ENCODE assay signal across 21 mouse cellular contexts in the genomic region with DNA sequence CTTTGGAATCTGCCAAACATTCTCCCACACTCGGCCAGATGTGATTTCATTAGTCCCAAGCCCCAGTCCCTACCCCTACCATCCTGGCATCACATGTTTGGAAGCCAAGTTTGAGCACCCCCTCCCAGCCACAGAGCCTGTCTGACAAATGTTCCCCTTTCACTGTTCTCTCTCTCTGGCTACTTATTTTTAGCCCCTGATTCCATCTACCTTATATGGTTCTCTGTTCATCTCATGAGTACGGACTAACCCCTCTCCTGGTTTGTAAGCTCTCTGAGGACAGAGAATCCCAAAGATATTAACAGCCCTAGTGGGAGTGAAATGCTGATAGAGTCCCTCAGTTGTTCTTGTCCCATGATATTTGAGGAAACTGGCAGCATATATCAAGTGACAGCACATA. TPM values are rescaled to one million over a fixed set of nuclear protein-coding genes. Genes with fewer than 3 reads are reported as not detected.
DNase-seq lines count a peak whose midpoint lies in the region; ATAC-seq and TF ChIP-seq lines count a peak whose summit lies in the region.
"Had no signal": no experiment of that assay in that cellular context is flagged by ENCODE, and none has a peak within 500 bp of the region (broad histone marks: within the 10 kb centered on the region; RNA-seq: fewer than 3 reads in every experiment).

No protein-coding gene starts in this region.

- peaks cover 16% of the 10 kb centered on the region for H3K4me1 ChIP-seq in heart, adult 2 months (ENCODE audit: control insufficient read depth, insufficient read depth, low read length)
- peaks cover 21 to 98% of the 10 kb centered on the region in 2 experiments for H3K4me1 ChIP-seq in CH12.LX (ENCODE audit: control insufficient read depth in 1 of 2, insufficient read depth in 2 of 2)
- peaks cover 60% of the 10 kb centered on the region for H3K4me1 ChIP-seq in heart, embryonic 12.5 days (replicated peaks)
- H3K4me1 ChIP-seq in forebrain, embryonic 15.5 days, result no peaks in the 10 kb centered on the region
- H3K4me1 ChIP-seq: forebrain, embryonic 12.5 days; liver, embryonic 15.5 days; midbrain, embryonic 13.5 days had no signal

- no peak for DNase-seq in heart, adult 2 months
- DNase-seq in heart, postnatal 25 days (ENCODE audit: low spot score), result no peak
- DNase-seq in CH12.LX (ENCODE audit: extremely low read depth), result no peak
- peak; percentile 21 for DNase-seq in layer of hippocampus, adult 9-10 months (ENCODE audit: low spot score)
- DNase-seq in testis, postnatal 14 days (ENCODE audit: low spot score), result no peak
- DNase-seq: adrenal gland, postnatal 36 days; cerebellum, adult 8-10 months; gastrocnemius, postnatal 36 days; kidney, adult 11 months; lung, postnatal 10 days; right cerebral cortex, postnatal 25 days; thymus, postnatal 14 days had no signal

- ATAC-seq in heart, embryonic 12.5 days (ENCODE audit: insufficient number of reproducible peaks, low FRiP score), result peak; percentile 46; the same call in 1 of the 2 replicates
- no peak for ATAC-seq in inflammation-experienced regulatory T-cells, adult 6 months
- ATAC-seq in forebrain, embryonic 15.5 days (replicated peaks), result no peak
- ATAC-seq: hindbrain, postnatal 0 days; midbrain, embryonic 13.5 days had no signal

- H3K36me3 ChIP-seq in heart, adult 2 months (ENCODE audit: control insufficient read depth, insufficient read depth, low read length), result peaks cover 27% of the 10 kb centered on the region
- peaks cover 0 to 25% of the 10 kb centered on the region in 2 experiments for H3K36me3 ChIP-seq in CH12.LX (replicated peaks in 1 of 2; ENCODE audit: control insufficient read depth in 1 of 2, insufficient read depth in 1 of 2, low read length in 1 of 2)
- H3K36me3 ChIP-seq in heart, embryonic 12.5 days, result peaks cover 5% of the 10 kb centered on the region; the same call in 1 of the 2 replicates
- H3K36me3 ChIP-seq in forebrain, embryonic 15.5 days, result no peaks in the 10 kb centered on the region
- H3K36me3 ChIP-seq: forebrain, embryonic 12.5 days; limb, embryonic 15.5 days; liver, embryonic 15.5 days; midbrain, embryonic 13.5 days had no signal

- in situ Hi-C loops in CH12.LX (cut with MboI; ENCODE audit: low pct_ligation_motif_present, low pct_unique_long_range_greater_than_20kb, low sequenced_read_pairs), result no loop called here

- H3K4me2 ChIP-seq in CH12.LX (ENCODE audit: insufficient read depth, low read depth, poor library complexity, severe bottlenecking), result no peak overlapping the region
- H3K4me2 ChIP-seq in heart, embryonic 12.5 days, result no peak overlapping the region
- H3K4me2 ChIP-seq in forebrain, embryonic 15.5 days (replicated peaks), result no peak overlapping the region
- H3K4me2 ChIP-seq: forebrain, embryonic 12.5 days; limb, embryonic 15.5 days; liver, embryonic 15.5 days; midbrain, embryonic 13.5 days had no signal

- no peak for TF ChIP-seq RAD21 in CH12.LX (IDR thresholded peaks at IDR 0.05; ENCODE audit: low read depth, low read length)

- H3K79me2 ChIP-seq in heart, adult 2 months (replicated peaks; ENCODE audit: control insufficient read depth, insufficient read depth, low read length), result no peaks in the 10 kb centered on the region
- H3K79me2 ChIP-seq in CH12.LX (replicated peaks; ENCODE audit: control insufficient read depth, extremely low read depth, insufficient read depth, poor library complexity, severe bottlenecking), result no peaks in the 10 kb centered on the region

- H3K27ac ChIP-seq in heart, adult 2 months, result peak overlapping the region; percentile 68
- H3K27ac ChIP-seq in CH12.LX (ENCODE audit: insufficient read depth, low read depth), result no peak overlapping the region
- peak overlapping the region; percentile 98 for H3K27ac ChIP-seq in heart, embryonic 12.5 days (ENCODE audit: poor library complexity, severe bottlenecking)
- H3K27ac ChIP-seq in forebrain, embryonic 15.5 days (replicated peaks), result no peak overlapping the region
- H3K27ac ChIP-seq: forebrain, embryonic 12.5 days; hindbrain, postnatal 0 days; limb, embryonic 15.5 days; liver, embryonic 15.5 days; midbrain, embryonic 13.5 days; stomach, postnatal 0 days had no signal

- dilution Hi-C loops in CH12.LX (cut with MboI; ENCODE audit: extremely low pct_ligation_motif_present, extremely low pct_unique_long_range_greater_than_20kb, low sequenced_read_pairs), result no loop called here

- no peaks in the 10 kb centered on the region for H3K27me3 ChIP-seq in heart, adult 2 months (ENCODE audit: control insufficient read depth, insufficient read depth, low read length)
- no peaks in the 10 kb centered on the region for H3K27me3 ChIP-seq in CH12.LX (replicated peaks)
- no peaks in the 10 kb centered on the region for H3K27me3 ChIP-seq in heart, embryonic 12.5 days (replicated peaks)
- no peaks in the 10 kb centered on the region for H3K27me3 ChIP-seq in forebrain, embryonic 15.5 days
- H3K27me3 ChIP-seq: forebrain, embryonic 12.5 days; limb, embryonic 15.5 days; liver, embryonic 15.5 days; midbrain, embryonic 13.5 days had no signal

- no peak for TF ChIP-seq POLR2A in heart, adult 2 months (IDR thresholded peaks at IDR 0.05; ENCODE audit: insufficient read depth, low read depth, low read length)
- no peak for TF ChIP-seq POLR2A in CH12.LX (IDR thresholded peaks at IDR 0.05; ENCODE audit: low read depth, low read length)

- 55% methylated on average over 2 of the region's 2 CpGs for WGBS in heart, adult 2 months
- 41% methylated on average over 2 of the region's 2 CpGs for WGBS in heart, embryonic 12.5 days
- WGBS in forebrain, embryonic 15.5 days, result 84% methylated on average over 2 of the region's 2 CpGs

- no peak for TF ChIP-seq CTCF in heart, adult 2 months (IDR thresholded peaks at IDR 0.05)
- no peak for TF ChIP-seq CTCF in CH12.LX (conservative IDR thresholded peaks at IDR 0.05 in 1 of 2, IDR thresholded peaks at IDR 0.05 in 1 of 2; ENCODE audit: low read depth in 2 of 2, low read length in 2 of 2)

- H3K9ac ChIP-seq in heart, adult 2 months (ENCODE audit: low read depth, low read length), result peak overlapping the region; percentile 42; the same call in 1 of the 2 replicates
- H3K9ac ChIP-seq in CH12.LX (ENCODE audit: insufficient read depth, low read depth), result no peak overlapping the region
- no peak overlapping the region; the same call in 1 of the 2 replicates for H3K9ac ChIP-seq in heart, embryonic 12.5 days
- no peak overlapping the region for H3K9ac ChIP-seq in forebrain, embryonic 15.5 days (replicated peaks)
- H3K9ac ChIP-seq: forebrain, embryonic 12.5 days; limb, embryonic 15.5 days; liver, embryonic 15.5 days; midbrain, embryonic 13.5 days had no signal

- TF ChIP-seq EP300 in heart, adult 2 months (IDR thresholded peaks at IDR 0.05; ENCODE audit: insufficient read depth, low read depth, low read length), result no peak
- TF ChIP-seq EP300 in CH12.LX (IDR thresholded peaks at IDR 0.05; ENCODE audit: low read length), result no peak; the same call in 1 of the 2 replicates

- H3K4me3 ChIP-seq in heart, adult 2 months, result no peak overlapping the region
- no peak overlapping the region for H3K4me3 ChIP-seq in CH12.LX (replicated peaks in 1 of 3; ENCODE audit: low read depth in 2 of 3, low read length in 2 of 3, poor library complexity in 1 of 3)
- no peak overlapping the region for H3K4me3 ChIP-seq in heart, embryonic 12.5 days
- H3K4me3 ChIP-seq in forebrain, embryonic 15.5 days, result no peak overlapping the region
- H3K4me3 ChIP-seq: forebrain, embryonic 12.5 days; limb, embryonic 15.5 days; liver, embryonic 15.5 days; midbrain, embryonic 13.5 days had no signal

- intact Hi-C loops in heart, adult 2 months (cut with DNase I), result no loop called here
- intact Hi-C loops in heart, postnatal 25 days (cut with DNase I), result no loop called here

- H3K9me3 ChIP-seq in CH12.LX (replicated peaks; ENCODE audit: low read length), result no peaks in the 10 kb centered on the region
- no peaks in the 10 kb centered on the region for H3K9me3 ChIP-seq in heart, embryonic 12.5 days (replicated peaks)
- no peaks in the 10 kb centered on the region for H3K9me3 ChIP-seq in forebrain, embryonic 15.5 days
- H3K9me3 ChIP-seq: forebrain, embryonic 12.5 days; limb, embryonic 15.5 days; liver, embryonic 15.5 days; midbrain, embryonic 13.5 days had no signal

TF ChIP-seq in CH12.LX, 34 proteins besides CTCF, POLR2A, EP300 and RAD21:
- TF ChIP-seq IRF4 (IDR thresholded peaks at IDR 0.05; ENCODE audit: low read depth, low read length), result 0 out of 2 replicates have a peak, but pooled peaks have one; percentile 8
- TF ChIP-seq ZNF384 (IDR thresholded peaks at IDR 0.05; ENCODE audit: low read depth, low read length), result no peak
- TF ChIP-seq BHLHE40 (IDR thresholded peaks at IDR 0.05; ENCODE audit: low read depth, low read length), result no peak
- peak; percentile 64; the same call in 1 of the 2 replicates for TF ChIP-seq MEF2A (IDR thresholded peaks at IDR 0.05; ENCODE audit: borderline replicate concordance, low read depth, low read length)
- TF ChIP-seq CHD2 (IDR thresholded peaks at IDR 0.05; ENCODE audit: low read length), result 0 out of 2 replicates have a peak, but pooled peaks have one; percentile 30
- TF ChIP-seq ELF1 (IDR thresholded peaks at IDR 0.05; ENCODE audit: low read depth, low read length), result no peak

RNA-seq across cellular contexts. Expression of gene Srl, which starts 30.2 kb away (rescaled TPM):
- 100 to 1,000 TPM; 771 to 870 TPM for total RNA-seq in heart, adult 2 months (2021)
- 276 and 575 TPM in 2 replicates for polyA plus RNA-seq in heart, adult 2 months (2012; rRNA removed)
- 1,000 to 10,000 TPM; 1,004 to 1,109 TPM for total RNA-seq in heart, postnatal 25 days (2021)
- total RNA-seq in CH12.LX (2012; rRNA removed) (44.6 and 60.3 TPM in 2 replicates), CH12.LX (2014; rRNA removed) (62.7 and 88.8 TPM in 2 replicates)
- 71.3 and 77.9 TPM in 2 replicates for polyA plus RNA-seq in CH12.LX (2012; ENCODE audit: insufficient read length, low read depth)
- 228 and 230 TPM in 2 replicates for polyA plus RNA-seq in heart, embryonic 12.5 days (2016; fragmentation: Nextera tagmentation; extraction: Ambion mirVana)
- polyA plus RNA-seq in inflammation-experienced regulatory T-cells, adult 6 months (2017; shearing (Covaris generic)), result under 1 TPM in 2 of 3 experiments, not detected in 1; 0.12 to 0.73 TPM
- 40.1 and 40.2 TPM in 2 replicates for polyA plus RNA-seq in forebrain, embryonic 15.5 days (2015; fragmentation: Nextera tagmentation; extraction: Ambion mirVana)

RNA-seq across cellular contexts. Expression of gene Tfap4, which starts 48.3 kb away (rescaled TPM):
- 1 to 10 TPM; 3.2 to 3.4 TPM for total RNA-seq in heart, adult 2 months (2021)
- polyA plus RNA-seq in heart, adult 2 months (2012; rRNA removed), result 2.4 and 2.9 TPM in 2 replicates
- total RNA-seq in heart, postnatal 25 days (2021), result 1 to 10 TPM; 3.5 to 4.2 TPM
- total RNA-seq in CH12.LX (2012; rRNA removed), result 23.5 and 27.5 TPM in 2 replicates
- total RNA-seq in CH12.LX (2014; rRNA removed), result 24.0 and 25.0 TPM in 2 replicates
- polyA plus RNA-seq in CH12.LX (2012; ENCODE audit: insufficient read length, low read depth), result 43.3 and 46.6 TPM in 2 replicates
- polyA plus RNA-seq in heart, embryonic 12.5 days (2016; fragmentation: Nextera tagmentation; extraction: Ambion mirVana), result 8.1 and 8.4 TPM in 2 replicates
- 1 to 10 TPM; 3.1 to 5.8 (median 4.2) TPM for polyA plus RNA-seq in inflammation-experienced regulatory T-cells, adult 6 months (2017; shearing (Covaris generic))
- polyA plus RNA-seq in forebrain, embryonic 15.5 days (2015; fragmentation: Nextera tagmentation; extraction: Ambion mirVana), result 14.3 and 15.2 TPM in 2 replicates

Comparison
In these comparisons a context has a peak if more than half of its experiments do, and no peak if none do; other contexts are left out.
1. H3K27ac ChIP-seq: peak in heart, adult 2 months (single experiment) and heart, embryonic 12.5 days (single experiment); none in CH12.LX (single experiment) and forebrain, embryonic 15.5 days (single experiment).
2. RNA of gene Srl, which starts 30.2 kb away (polyA plus RNA-seq): 276 to 575 TPM in heart, adult 2 months, 228 to 230 TPM in heart, embryonic 12.5 days, 71.3 to 77.9 TPM in CH12.LX and 40.1 to 40.2 TPM in forebrain, embryonic 15.5 days; 0.12 to 0.73 TPM in inflammation-experienced regulatory T-cells, adult 6 months; every median in the first group is over 10 times any median in the second.